Mouse (Mus musculus) cerebellum, postnatal 14 days (tissue): Measurements from ENCODE around the gene Abhd8.
A peak's percentile ranks its signal among the peaks of the same experiment; 100 is the strongest.

Source experiments
- DNase-seq, 2 experiments: peaks; one replicate each; pipeline ENCODE4 v3.0.0; 2021; ENCODE audit warnings: mixed read lengths in 2 of 2

Abhd8 gene

DNA sequence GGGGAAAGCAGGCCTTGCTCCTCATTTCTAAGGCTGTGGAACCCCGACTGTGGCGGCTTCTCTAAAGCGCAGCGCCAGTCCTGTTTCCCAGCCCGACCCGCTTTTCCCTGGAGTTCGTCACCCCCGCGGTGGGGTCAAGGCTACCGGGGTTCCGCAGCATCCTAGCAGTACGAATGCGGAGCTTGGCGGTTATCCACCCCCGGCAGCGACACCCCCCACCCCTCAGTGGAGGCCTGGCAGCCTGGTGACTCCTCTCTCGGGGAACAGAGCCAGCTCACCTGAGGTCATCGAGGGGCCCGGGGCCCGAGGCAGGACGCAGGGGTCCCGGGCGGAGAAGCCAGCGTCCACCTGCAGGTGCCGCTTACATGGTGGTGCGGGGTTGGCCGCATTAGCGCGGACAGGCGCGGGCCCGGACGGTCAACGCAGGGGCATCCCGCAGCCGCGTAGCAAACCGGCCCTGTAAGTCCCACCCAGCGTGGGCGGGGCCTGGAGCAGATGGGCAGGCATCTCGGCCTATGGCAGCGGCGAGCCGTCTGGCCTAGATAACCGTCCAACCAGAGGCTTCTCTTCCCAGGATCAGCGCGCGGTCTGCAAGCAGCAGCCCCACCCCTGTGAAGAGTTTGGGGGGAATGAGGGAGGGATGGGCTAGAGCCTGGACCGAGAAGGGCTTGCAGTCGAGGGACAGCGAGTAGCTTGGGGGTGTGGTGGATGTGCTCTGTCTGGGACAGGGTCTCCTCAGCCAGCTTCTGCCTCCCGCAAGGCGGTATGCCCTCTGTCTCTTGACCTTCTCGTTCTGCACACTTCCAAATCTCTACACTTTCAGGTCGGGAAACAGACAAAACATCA lies at the start of gene Abhd8:
Gene Abhd8 (minus strand): TSS at position 468 of the 846 bp plus-strand sequence.
- peak; percentile 99 to 100 for DNase-seq

DNA sequence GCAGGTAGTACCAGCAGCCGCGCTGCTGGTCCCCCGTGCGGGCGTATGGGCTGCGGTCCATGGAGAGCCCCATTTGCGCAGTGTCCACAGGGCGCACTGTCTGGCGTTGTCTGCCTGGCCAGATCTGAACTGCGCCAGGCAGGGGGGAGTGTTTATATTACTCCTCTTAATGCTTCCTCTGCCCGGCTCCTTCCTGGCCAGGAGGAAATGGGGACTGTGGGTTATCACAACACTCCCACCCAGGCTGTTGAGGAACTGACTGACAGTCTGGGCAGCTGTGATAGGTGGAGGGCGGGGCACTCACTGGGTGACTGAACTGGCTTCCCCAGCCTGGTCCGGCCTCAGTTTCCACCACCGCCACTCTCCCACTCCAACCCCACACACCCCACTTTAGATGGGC lies 48.2 kb upstream of the Abhd8 start, which contains the start of gene Plvap:
Gene Plvap (minus strand): TSS at position 109 of the 400 bp plus-strand sequence.
- DNase-seq = no peak

DNA sequence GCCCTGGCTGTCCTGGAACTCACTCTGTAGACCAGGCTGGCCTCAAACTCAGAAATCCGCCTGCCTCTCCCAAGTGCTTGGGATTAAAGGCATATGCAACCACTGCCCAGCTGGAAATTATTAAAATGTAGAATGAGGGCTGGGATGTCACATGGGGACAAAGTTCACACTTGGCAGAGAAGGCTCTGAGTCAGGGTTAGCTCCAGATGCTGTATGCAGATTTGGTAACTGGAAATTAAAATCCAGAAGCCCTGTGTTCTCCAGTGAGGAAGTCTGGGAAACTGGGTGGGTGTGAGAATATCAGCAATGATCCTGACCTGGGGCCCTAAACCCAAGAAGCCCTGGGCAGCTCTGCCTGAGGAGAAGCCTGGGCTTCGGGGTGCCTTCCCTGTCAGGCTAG lies 45.9 kb upstream of the Abhd8 start:
- no peak for DNase-seq

DNA sequence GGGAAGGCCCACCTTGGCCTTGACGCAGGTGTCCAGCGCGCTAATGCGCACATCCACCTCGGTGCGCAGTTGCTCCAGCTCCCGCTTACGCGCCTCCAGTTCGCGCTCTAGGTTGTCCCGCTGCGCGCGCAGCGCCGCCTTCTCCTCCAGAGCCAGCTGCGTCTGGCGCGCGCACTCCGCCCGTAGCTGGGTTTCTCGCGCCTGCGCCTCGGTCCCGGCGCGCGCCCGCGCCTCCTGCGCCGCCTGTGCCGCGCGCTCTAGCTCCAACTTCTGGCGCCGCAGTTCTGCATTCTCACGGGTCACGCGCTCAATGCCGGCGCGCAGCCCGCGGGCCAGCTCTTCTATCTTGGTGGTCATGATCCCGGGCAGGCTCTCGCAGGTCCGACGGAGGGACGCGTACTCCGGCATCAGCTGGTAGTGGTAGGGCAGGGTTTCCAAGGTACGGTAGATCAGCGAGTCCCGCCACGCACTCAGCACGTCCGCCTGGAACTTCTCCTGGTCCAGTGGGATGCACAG lies 44.2 kb upstream of the Abhd8 start:
- DNase-seq = peak; percentile 77

DNA sequence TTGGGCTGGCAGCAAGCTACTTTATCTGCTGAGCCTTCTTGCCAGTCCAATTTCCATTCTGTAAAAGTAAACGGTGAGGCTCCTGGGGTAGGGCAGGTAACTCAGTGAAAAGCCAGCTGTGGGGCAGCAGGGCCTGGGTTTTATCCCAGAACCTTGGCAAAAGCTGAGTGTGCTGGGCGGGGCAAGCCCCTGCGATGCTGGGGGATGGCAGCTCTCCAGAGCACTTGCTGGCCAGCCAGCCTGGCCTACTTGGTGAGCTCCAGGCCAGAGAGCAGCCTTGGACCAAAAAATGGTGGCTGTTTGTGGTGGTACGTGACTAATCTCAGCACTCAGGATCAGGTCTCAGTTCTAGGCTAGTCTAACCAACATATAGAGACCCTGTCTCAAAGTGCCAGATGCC lies 42.5 kb upstream of the Abhd8 start:
- peak; percentile 69 to 74 for DNase-seq

DNA sequence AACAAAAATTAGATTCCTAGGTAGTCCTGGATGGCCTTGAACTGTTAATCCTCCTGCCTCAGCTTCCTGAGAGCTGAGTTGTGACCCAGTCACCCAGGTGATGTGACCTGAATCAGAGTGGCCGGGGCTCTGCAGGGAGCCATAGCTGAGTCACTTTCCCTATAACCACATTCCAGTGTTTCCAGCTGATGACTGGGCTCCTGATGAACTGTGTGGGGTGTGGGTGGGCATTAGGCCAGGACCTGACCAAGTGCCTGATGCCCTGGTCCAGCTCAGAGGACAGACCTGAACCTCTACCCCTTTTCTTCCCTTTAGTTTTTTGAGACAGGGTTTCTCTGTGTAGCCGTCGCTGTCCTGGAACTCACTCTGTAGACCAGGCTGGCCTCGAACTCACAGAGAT lies 41.9 kb upstream of the Abhd8 start:
- no peak for DNase-seq

DNA sequence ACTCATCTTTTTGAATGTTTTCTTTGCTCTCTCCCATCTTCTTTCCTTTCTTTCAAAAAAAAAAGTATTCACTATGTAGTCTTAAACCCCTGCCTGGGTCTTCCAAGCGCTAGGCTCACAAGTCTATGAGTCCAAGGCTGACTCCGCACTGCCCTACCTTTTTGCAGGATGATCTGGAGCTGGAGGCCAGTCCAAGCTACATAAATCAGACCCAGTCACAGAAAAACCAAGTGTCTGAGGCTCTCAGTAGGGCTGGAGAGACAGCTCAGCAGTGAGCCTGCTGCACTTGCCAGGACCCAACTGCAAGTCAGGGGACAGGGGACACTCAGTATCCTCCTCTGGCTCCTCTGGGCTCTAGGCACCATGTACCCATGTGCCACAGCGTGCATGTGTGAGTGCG lies 40.9 kb upstream of the Abhd8 start:
- DNase-seq = no peak

DNA sequence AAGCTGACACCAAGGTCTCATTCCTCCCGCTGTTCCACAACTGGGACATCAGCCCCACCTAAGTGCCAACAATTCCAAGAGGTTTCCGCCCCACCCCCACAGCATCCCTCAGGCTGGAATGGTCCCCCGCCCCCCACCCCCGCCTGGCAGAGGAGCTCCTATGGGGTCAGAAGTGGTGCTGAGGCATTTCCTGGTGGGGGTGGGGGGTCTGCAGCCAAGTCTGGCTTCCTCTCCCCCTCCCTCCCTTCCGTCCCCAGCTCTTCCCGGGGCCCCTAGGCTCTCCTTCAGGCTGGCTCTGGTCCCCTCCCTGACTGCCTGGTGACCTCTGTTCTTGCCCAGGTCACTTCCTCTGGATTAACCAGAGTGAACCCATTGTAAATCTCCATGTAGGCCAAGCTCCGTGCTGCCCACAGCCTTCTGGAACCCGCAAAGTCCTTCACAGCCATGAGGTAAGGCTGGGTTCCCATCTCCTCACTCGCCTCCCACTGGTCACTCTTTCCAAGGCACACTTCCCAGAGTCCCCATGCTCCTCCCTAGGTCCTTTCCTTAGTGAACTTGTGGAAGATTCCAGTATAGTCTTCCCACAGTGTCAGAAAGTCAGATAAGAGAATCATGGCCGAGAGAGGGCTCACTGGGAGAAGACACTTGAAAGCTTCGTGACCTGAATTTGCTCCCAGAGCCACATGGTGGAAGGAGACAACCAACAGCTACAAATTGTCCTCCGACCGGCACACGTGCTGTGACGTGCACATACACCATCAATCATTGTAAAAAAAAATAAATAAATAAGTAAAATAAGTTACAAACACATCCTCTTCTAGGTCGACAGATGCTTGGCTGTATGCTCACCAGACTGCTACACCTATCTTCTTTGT lies 35.6 kb upstream of the Abhd8 start:
- DNase-seq = no peak

DNA sequence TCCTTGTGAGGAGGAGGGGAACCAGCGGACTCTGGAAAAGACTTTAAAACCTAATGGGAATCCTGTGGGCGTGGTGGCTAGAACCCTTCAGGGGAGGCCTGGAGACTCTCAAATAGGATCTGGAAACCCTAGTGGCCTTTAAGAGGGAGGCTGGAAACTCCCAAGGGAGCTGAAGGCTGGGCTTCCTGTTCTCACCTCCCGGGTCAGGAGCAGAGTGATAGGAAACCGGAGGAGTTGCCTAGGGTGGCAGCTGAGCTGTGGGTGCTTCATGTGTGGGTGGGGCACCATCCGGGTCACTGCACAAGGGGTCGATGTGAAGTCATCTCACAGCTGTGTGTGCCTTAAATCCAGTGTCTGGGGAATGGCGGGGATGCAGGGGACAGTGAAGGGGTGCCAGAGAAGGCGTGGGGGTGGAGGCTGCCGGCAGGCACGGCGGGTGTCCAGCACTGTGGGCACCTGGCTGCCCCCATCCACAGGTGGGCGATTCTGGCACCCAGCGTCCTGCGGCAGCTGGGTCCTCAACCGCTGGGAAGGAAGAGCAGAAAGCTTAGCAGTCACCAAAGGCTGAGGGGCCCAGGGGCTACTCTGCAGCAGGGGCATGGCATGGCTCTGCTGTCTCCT lies 34.5 kb upstream of the Abhd8 start:
- DNase-seq = no peak

DNA sequence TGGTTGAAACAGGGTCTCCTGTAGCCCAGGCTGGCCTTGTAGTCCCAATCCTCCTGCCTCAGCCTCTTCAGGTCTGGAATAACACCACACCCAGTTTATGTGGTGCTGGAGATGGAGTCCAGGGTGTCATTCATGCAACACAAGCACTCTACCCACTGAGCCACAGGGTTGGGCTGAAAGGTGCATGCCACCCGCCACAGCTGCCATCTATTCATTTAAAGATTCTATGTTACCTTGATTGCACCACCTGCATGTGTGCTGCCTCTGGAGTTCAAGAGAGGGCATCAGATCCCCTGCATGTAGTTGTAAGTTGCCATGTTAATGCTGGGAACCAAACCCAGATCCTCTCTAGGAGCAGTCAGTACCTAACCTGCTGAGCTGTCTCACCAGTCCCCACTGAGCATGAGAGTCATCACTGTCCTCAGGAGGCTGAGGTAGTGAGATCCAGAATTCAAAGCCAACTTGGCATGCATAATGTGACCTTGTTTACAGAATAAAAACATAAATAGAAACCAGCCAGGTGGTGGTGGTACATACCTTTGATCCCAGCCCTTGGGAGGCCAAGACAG lies 33.7 kb upstream of the Abhd8 start:
- DNase-seq = no peak

DNA sequence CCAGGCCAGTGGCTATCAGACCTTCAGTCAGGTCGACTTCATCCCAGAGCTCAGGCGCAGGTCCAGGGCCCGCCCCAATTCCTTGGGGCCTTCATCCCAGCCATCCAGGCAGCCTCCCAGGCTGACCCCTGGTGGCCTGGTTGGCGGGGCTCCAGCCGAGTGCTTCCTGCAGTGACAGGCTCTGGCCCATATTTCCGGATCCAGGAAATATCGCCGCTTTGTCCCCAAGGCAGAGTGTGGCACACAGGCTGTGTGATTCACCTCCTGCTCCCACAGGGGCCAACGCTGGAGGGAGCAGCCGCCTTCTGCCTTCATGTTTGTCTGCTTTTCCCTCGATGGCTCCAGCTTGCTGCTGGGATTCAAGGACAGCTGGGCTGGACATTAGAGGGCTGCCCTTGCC lies 33.0 kb upstream of the Abhd8 start:
- peak; percentile 72 to 76 for DNase-seq

DNA sequence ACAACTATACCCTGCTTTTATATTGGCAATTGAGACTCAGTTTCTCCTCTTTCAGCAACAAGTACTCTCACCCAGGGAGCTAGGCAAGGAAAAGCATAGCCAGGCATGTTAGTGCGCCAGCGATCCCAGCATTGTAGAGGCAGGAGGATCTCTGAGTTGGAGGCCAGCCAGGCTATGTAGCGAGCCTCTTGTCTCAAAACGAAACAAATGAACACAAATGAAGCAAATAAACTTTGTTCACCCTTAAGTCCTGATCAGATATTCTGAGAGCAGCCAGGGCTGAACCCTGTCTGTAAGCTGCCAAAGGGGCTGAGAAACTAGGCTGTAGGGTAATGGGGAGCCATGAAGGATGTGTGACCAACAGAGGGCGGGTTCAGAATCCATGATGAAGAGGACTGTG lies 32.4 kb upstream of the Abhd8 start:
- no peak for DNase-seq

DNA sequence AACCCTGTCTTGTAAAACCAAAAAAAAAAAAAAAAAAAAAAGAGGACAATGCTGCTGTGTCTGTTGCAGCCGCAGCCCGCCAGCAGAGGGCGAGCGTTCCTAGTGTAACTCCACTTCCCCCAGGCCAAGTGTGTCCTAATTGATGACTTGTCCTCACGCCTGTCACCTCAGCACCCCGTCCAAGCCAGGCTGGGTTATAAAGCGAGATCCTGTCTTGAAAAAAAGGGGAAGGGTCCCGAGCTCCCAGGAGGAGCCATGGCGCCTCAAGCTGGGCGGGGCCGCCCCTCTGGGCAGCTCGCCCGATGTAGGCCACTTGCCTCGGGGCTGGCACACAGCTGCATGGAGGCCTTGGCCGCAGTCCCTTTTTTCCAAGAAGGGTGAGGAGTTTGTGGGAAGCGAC lies 31.6 kb upstream of the Abhd8 start:
- peak; percentile 90 to 94 for DNase-seq

DNA sequence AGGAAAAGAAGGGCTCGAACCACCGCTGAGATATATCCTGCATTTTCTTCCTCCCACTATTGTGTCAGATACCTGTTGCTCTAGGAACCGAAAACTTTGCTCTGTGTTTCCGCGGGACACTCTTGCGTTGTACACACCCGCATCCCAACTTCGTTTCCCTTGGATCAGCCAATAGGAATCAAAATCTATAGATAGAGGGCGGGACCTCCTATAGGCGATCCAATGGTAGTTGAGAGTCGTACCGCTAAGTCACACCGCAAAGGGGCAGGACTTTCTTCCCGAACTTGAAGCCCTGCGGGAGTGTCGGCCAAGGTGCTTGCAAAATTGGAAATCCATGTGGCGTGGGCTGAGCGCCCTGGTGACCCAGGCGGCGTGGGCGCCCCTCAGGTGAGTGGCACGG lies 25.0 kb upstream of the Abhd8 start:
- DNase-seq = peak; percentile 90 to 92

DNA sequence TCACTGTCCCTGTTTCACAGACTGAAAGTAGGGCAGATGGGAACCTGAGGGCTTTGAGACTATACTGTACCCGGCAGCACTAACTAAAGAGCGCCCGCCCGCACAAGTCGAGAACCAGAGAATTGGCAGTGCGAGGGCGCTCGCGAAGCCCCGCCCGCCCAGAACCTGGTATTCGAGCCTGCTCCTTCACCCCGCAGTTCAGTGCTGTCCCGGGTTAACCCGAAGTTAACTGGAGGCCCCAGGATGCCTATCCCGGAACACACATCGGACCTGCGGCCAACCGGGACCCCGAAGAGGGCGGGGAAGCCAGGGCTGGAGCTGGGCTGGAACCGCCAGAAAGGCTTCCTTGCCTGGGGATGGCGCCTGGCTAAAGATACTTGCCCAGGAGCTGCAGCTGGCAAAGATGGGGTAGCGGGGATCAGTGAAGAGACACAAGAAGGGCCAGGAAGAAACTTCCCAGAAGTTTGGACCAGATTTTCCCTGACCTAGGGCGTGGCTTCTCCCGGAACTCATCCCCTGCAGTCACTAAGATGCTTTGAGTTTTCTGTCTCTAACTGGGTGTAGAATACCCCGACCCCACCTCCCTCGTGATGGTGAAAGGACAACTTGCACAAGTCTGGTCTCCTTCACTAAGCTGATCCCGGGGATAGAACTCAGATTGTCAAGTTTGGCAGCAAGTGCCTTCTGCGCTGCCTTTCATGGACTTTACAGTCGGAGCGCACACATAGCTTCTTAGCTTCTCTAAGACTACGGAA lies 24.4 kb upstream of the Abhd8 start, which contains the start of gene Gtpbp3:
Gene Gtpbp3 (plus strand): TSS at position 413 of the 755 bp plus-strand sequence.
- peak; percentile 79 to 83 for DNase-seq

DNA sequence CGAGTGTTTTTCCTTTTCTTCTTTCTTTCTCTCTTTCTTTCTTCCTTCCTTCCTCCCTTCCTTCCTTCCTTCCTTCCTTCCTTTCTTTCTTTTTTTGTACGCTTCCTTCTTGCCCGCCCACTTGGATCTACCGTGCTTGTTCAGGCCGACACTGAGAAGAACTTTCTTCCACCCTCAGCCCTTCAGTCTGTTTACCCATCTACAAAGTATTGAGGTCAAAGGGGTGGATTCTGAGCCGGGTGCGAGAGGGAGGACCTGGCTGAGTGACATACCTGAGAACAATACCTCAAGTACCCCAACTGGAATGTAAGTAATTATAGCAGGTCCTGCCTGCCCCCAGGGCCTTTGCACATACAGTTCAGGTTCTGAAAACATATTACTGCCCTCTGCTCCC lies 22.7 kb upstream of the Abhd8 start:
- DNase-seq = no peak

DNA sequence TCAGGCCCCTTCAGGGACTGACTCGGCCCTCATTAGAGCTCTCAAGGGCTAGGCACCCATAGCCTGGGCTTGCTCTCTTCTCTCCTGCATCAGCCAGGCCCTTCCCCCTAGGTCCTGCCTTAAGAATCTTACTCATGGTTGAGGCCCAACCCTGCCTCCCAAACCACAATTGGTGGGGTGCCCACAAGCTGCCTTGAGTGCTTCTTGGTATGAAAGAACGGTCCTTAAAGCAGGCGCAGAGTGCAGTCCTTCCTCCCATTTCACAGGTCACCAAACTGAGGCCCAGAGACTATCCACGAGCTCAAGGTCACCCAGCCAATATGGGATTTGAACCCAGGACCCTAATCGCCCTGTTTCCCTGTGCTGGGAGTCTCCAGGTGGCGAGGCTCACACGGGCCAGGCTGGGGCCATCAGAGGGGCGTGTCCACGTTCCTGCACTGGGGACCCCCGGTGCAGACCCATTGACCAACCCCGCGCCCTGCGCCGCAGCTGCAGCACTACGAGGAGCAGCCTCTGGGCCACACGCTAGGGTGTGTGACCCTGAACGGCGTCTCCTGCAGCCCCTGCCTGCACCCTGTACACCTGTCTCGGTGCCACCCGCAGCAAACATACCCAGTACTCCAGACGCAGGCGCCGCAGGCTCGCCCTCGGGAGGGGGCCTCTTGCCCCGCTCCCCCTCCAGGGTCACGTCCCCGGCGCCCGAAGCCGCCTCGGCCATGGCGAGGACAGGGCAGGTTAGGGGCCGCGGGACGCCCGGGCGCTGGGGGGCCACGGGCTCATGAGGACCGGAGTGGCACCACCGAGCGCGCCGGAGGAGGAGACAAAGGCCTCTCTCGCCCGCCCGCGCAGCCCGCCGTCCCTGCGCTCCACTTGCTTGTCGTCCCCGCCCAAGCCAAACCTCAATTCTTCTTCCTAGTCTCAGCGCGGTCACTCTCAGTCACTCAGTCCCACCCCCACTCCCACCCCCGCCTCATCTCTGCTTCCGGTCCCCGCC lies 22.0 kb upstream of the Abhd8 start, which contains the start of gene Ano8:
Gene Ano8 (minus strand): TSS at position 822 of the 994 bp plus-strand sequence.
- DNase-seq = peak; percentile 90 to 91

DNA sequence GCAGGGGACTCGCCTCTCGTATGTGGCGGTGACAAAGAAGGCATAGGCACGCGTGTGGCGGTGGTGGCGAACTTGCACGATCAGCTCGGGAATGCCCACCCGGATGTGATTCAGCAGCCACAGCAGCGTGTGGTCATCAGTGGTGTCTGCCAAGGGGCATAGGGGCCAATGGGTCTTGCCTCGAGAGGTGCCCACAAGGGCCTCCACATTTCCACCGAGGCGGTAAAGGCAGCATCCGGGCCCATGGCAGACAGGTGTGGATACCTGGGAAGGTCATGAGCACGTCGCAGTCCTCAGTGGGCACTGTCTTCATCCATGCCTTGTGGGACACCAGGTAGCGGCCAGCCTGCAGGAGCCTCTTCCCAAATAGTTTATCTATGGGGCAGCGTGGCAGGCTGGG lies 21.3 kb upstream of the Abhd8 start:
- no peak for DNase-seq

DNA sequence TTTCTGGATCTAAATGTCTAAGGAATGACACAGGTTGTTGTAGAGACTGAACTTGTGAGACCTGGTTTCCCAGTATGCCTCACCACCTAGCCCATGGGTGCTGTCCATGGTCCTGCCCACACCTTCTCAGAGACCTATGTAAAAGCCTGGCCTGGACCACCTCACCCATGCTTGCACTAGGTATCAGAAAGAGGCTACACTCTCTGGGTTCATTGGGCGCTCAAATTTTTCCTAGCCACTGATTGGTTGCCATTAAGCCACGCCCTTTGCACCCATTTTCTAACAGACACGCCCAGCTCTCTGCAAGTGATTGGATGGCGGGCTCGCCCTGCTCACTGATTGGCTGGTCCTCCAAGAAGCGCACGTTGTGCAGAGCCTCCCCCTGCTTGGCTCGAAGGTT lies 20.5 kb upstream of the Abhd8 start:
- peak in 1 of 2 experiments; percentile 45 for DNase-seq

DNA sequence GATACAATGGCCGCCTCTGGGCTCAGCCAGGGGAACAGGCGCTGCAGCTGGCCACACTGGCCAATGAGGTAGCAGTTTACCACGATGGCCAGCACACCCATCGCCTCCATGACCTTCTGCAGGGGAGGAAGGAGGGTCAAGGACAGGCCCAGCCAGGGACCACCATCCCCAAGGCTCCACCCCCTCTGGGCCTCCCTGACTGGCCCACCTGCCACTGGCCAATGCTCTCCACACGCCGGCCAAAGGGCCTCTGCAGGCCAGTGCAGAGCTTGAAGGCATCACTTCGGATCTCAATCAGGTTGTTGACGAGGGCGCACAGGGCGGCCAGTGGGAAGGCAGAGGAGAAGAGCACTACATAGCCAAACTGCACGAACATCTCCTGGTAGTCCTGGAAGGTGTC lies 15.5 kb upstream of the Abhd8 start:
- no peak for DNase-seq
